Mouse (Mus musculus) ES-Bruce4 (cell line): ENCODE data around the gene Man2b2. TPM values are rescaled to one million over a fixed set of nuclear protein-coding genes. Genes with fewer than 3 reads are reported as not detected.
A peak's percentile ranks its signal among the peaks of the same experiment; 100 is the strongest.

Experiments used
- H3K27ac ChIP-seq: 2 replicates; pipeline ENCODE4 v1.5.1; 2012; ENCODE audit warnings: low read length, inconsistent platforms; ENCODE audit not compliant: insufficient read depth
- H3K27me3 ChIP-seq: 2 replicates; pipeline ENCODE4 v1.6.1; 2012; ENCODE audit warnings: mild to moderate bottlenecking, low read length, inconsistent platforms; ENCODE audit not compliant: control insufficient read depth, poor library complexity, insufficient read depth, severe bottlenecking
- H3K36me3 ChIP-seq: 2 replicates; pipeline ENCODE4 v1.6.1; 2012; ENCODE audit warnings: inconsistent platforms, mild to moderate bottlenecking, low read length, moderate library complexity; ENCODE audit not compliant: control insufficient read depth, poor library complexity, insufficient read depth, severe bottlenecking
- H3K4me1 ChIP-seq: one replicate; pipeline ENCODE4 v1.8.1; 2011; ENCODE audit warnings: low read length; ENCODE audit not compliant: control insufficient read depth, insufficient read depth
- H3K4me3 ChIP-seq: 2 replicates; pipeline ENCODE4 v1.5.1; 2011; ENCODE audit warnings: low read depth, mild to moderate bottlenecking, low read length
- H3K9ac ChIP-seq: 2 replicates; pipeline ENCODE4 v1.6.1; 2012; ENCODE audit warnings: low read depth, mild to moderate bottlenecking, inconsistent platforms; ENCODE audit not compliant: poor library complexity, severe bottlenecking
- H3K9me3 ChIP-seq: replicated peaks from 2 replicates; pipeline ENCODE4 v1.6.1; 2012; ENCODE audit warnings: mild to moderate bottlenecking, low read length, inconsistent platforms; ENCODE audit not compliant: control insufficient read depth, poor library complexity, insufficient read depth, severe bottlenecking
- CTCF ChIP-seq: IDR thresholded peaks from one replicate; pipeline ENCODE4 v1.8.1; 2011; ENCODE audit warnings: low read depth, low read length
- EP300 ChIP-seq: IDR thresholded peaks from 2 replicates; pipeline ENCODE4 v1.6.1; 2011; ENCODE audit warnings: low read depth, low read length; ENCODE audit not compliant: insufficient read depth
- POLR2A ChIP-seq: IDR thresholded peaks from one replicate; pipeline ENCODE4 v1.8.1; 2011; ENCODE audit warnings: low read length; ENCODE audit not compliant: insufficient read depth
- polyA plus RNA-seq: library from polyadenylated mRNA; stranded (reverse); fragments of >200 nt; gene quantifications from 2 replicates; pipeline ENCODE4 v1.2.4, GENCODE M21; 2011; ENCODE audit warnings: low read depth; ENCODE audit not compliant: missing spikeins, insufficient read depth, insufficient read length

Man2b2 gene
- polyA plus RNA-seq, result 10.5 and 11.4 TPM in 2 replicates

DNA sequence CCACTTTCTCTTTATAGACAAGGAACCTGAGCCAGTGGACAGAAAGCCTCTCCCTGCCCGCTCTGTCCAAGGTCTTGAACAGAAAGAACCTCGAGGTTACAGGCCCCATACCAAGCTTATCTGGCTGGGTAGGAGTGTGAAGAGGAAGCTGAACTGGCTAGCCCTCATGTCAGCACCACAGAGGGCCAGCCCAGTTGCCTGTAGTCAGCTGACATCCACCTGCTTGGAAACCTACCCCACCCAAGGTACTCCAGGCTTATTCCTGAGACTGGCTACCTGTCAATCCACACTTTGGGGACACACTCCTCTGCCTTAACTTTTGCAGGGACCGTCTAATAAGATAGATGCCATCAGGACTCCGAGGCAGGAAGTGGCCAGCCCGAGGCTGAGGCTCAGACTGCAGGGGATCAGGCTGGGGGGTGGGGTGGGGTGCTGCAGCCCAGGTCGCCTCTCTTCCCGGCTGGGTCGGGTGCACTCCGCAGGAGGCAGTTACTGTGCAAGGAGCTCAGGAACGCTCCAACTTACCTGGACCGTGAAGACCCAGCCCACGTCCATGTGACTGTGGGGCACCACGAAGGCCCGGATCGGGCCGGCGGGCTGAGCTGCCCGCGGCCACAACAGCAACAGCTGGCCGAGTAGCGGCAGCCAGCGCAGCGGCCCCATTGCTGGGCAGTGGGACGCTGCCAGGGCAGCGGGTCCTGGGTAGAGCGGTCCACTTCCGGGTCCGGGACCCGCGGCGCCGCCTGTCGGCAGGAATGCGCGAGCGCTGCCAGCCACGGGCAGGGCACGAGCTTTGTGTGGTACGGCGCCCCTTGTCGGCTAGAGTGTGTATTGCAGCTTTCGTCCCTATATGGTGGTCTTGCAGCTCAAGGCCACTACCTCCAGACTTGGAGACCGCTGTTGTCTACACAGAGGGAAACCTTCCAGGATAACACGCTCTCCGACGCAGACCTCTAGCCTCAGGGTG is at the start of gene Man2b2:
Gene Man2b2, minus strand, starts transcription at position 741 of the 967 bp plus-strand sequence.
- H3K4me3 ChIP-seq, result peak within 1 kb of the TSS; percentile 70
- no peaks in the 10 kb centered on the region for H3K36me3 ChIP-seq
- H3K4me1 ChIP-seq, result no peaks in the 10 kb centered on the region
- TF ChIP-seq CTCF, result peak; percentile 97
- no peak for TF ChIP-seq POLR2A
- peak within 1 kb of the TSS; percentile 47 for H3K9ac ChIP-seq
- H3K27ac ChIP-seq, result no peak within 1 kb of the TSS
- no peaks in the 10 kb centered on the region for H3K27me3 ChIP-seq
- H3K9me3 ChIP-seq, result no peaks in the 10 kb centered on the region

DNA sequence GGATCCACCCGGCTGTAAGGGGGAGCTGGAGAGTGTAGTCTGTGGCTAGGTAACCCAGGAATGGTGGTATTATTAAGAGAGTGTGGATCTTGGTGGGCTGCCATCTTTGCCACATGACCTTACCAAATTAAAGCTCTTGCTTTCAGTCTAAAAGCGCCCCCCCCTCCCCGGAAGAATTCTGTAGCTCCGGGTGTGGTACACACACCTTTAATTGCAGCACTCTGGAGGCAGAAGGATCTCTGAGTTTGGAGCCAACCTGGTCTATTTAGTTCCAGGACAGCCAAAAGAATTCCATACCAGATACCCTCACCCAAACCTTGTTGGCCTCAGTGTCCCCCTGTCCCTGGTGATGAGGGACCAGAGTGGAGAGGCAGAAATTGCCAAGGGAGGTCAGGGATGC is 48.3 kb upstream of the Man2b2 start:
- no peaks in the 10 kb centered on the region for H3K36me3 ChIP-seq

GRCm38 (mm10) chr5:36877641-36878040 is 47.2 kb upstream of the Man2b2 start:
- Histone ChIP-seq H3K36me3 (no peaks in the 10 kb centered on the region), H3K4me1 (no peaks in the 10 kb centered on the region), H3K27me3 (no peaks in the 10 kb centered on the region), H3K9ac (no peak overlapping the region), H3K4me3 (no peak overlapping the region), H3K27ac (no peak overlapping the region), H3K9me3 (no peaks in the 10 kb centered on the region)
- TF ChIP-seq EP300 (no peak), CTCF (no peak), POLR2A (no peak)

More for the DNA sequence above, 48.3 kb upstream of the Man2b2 start:
- Histone ChIP-seq H3K27ac (no peak overlapping the region), H3K4me1 (no peaks in the 10 kb centered on the region), H3K9me3 (no peaks in the 10 kb centered on the region), H3K27me3 (no peaks in the 10 kb centered on the region), H3K4me3 (no peak overlapping the region), H3K9ac (no peak overlapping the region)
- TF ChIP-seq CTCF, result no peak
- TF ChIP-seq EP300, result no peak
- TF ChIP-seq POLR2A, result no peak

DNA sequence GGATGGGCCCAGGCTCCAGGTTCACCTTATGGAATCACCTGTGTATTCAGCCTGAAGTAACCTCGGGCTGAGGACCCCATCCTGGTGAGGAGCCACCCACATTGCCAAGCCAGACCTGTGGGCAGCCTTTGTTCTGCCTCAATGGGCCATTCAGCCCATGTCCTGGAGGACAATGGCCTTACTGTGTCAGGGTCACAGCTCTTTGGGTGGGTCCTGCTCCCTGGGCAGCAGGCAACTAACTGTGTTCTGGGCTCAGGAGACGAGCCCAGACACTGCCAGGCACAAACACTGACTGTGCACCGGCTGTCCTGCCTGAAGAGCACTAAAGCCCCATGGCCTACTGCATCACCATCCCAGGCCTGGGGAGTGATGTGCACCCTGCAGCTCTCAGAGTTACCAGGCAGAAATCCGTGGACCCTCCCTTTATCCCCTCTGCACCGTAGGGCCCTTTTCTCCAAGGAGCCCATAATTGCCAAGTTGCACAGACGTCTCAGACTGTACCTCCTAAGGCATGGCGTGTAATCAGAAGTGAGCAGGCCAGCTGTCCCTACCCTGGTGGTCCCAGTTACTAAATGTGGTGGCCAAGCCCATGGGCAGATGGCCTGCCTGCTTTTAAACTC is 46.4 kb upstream of the Man2b2 start:
- Histone ChIP-seq H3K9ac (no peak overlapping the region), H3K27ac (no peak overlapping the region), H3K36me3 (no peaks in the 10 kb centered on the region), H3K4me1 (no peaks in the 10 kb centered on the region), H3K4me3 (no peak overlapping the region), H3K9me3 (no peaks in the 10 kb centered on the region), H3K27me3 (no peaks in the 10 kb centered on the region)
- no peak for TF ChIP-seq POLR2A
- no peak for TF ChIP-seq EP300
- no peak for TF ChIP-seq CTCF

- H3K4me3 ChIP-seq, result no peak overlapping the region
- H3K9me3 ChIP-seq, result no peaks in the 10 kb centered on the region
- no peaks in the 10 kb centered on the region for H3K4me1 ChIP-seq
- no peaks in the 10 kb centered on the region for H3K36me3 ChIP-seq
- no peak overlapping the region for H3K9ac ChIP-seq
- H3K27me3 ChIP-seq, result no peaks in the 10 kb centered on the region
- H3K27ac ChIP-seq, result no peak overlapping the region
- no peak for TF ChIP-seq POLR2A
- no peak for TF ChIP-seq EP300
- no peak for TF ChIP-seq CTCF
Measured at GRCm38 (mm10) chr5:36875956-36876355, 45.5 kb upstream of the Man2b2 start.

GRCm38 (mm10) chr5:36870916-36871315 is 40.5 kb upstream of the Man2b2 start:
- Histone ChIP-seq H3K36me3 (no peaks in the 10 kb centered on the region), H3K27ac (no peak overlapping the region), H3K9me3 (no peaks in the 10 kb centered on the region), H3K27me3 (peaks cover 17% of the 10 kb centered on the region), H3K4me1 (no peaks in the 10 kb centered on the region), H3K9ac (no peak overlapping the region), H3K4me3 (no peak overlapping the region)
- no peak for TF ChIP-seq CTCF
- TF ChIP-seq EP300, result no peak
- no peak for TF ChIP-seq POLR2A
